In the genomic region with DNA sequence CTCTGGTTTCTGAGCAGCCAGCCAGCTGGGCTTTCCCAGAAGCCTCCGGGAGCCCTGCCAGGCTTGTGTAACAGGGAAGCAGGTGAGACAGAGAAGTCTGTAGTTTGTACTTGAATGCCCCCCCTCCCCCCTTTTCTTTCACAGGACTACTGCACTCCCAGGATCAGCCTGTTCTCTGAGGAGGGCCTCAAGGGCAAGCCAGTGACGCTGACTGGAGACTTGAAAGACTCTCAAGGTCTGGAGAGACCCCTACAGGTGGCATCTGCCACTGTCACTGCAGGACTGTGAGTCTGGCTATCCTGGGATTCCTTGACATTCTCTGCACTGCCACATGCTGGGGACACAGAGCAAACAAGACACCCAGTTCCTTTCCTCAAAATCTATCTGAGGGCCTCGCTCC, we compare ENCODE assay signal across 8 mouse cellular contexts. TPM values are rescaled to one million over a fixed set of nuclear protein-coding genes. Genes with fewer than 3 reads are reported as not detected.
DNase-seq lines count a peak whose midpoint lies in the region; ATAC-seq and TF ChIP-seq lines count a peak whose summit lies in the region.

No protein-coding gene starts in this region.

- ATAC-seq in CD4-positive, CD25-positive, alpha-beta regulatory T cell, adult 4 months, result no peak
- ATAC-seq in neural tube, embryonic 15.5 days (ENCODE audit: low FRiP score), result no peak
- ATAC-seq in forebrain, embryonic 12.5 days (ENCODE audit: low FRiP score), result peak; percentile 55; the same call in 1 of the 2 replicates
- peak; percentile 66 for ATAC-seq in kidney, embryonic 16.5 days (ENCODE audit: low FRiP score, low TSS enrichment)
- no peak for ATAC-seq in stomach, postnatal 0 days (ENCODE audit: low FRiP score, low TSS enrichment)

- peak; percentile 79 for TF ChIP-seq CTCF in stomach, postnatal 0 days (IDR thresholded peaks at IDR 0.05; ENCODE audit: low read depth)

- peak; percentile 77 for DNase-seq in CD4-positive, CD25-positive, alpha-beta regulatory T cell, adult 2 months (ENCODE audit: low read depth, low spot score)
- DNase-seq in neural tube, embryonic 10.5 days (ENCODE audit: extremely low spot score, low spot score), result peak; percentile 54
- peak; percentile 54 for DNase-seq in lung, postnatal 14 days
- DNase-seq in stomach, postnatal 0 days (ENCODE audit: low spot score), result peak; percentile 74

- H3K9ac ChIP-seq in neural tube, embryonic 15.5 days (replicated peaks), result no peak overlapping the region
- H3K9ac ChIP-seq in forebrain, embryonic 12.5 days, result no peak overlapping the region
- H3K9ac ChIP-seq in kidney, embryonic 16.5 days (replicated peaks; ENCODE audit: low read length), result no peak overlapping the region
- H3K9ac ChIP-seq in stomach, postnatal 0 days (ENCODE audit: low read length), result no peak overlapping the region

- no peak overlapping the region for H3K27ac ChIP-seq in neural tube, embryonic 15.5 days (replicated peaks)
- no peak overlapping the region for H3K27ac ChIP-seq in forebrain, embryonic 12.5 days
- H3K27ac ChIP-seq in kidney, embryonic 16.5 days (ENCODE audit: low read length), result no peak overlapping the region
- H3K27ac ChIP-seq in stomach, postnatal 0 days (replicated peaks), result no peak overlapping the region

- 21% methylated on average over 3 of the region's 3 CpGs for WGBS in neural tube, embryonic 15.5 days
- 17% methylated on average over 3 of the region's 3 CpGs for whole genome bisulfite sequencing in forebrain, embryonic 12.5 days
- WGBS in kidney, embryonic 16.5 days, result 15% methylated on average over 3 of the region's 3 CpGs
- 32% methylated on average over 3 of the region's 3 CpGs for WGBS in stomach, postnatal 0 days

- no peak overlapping the region for H3K4me3 ChIP-seq in neural tube, embryonic 15.5 days (replicated peaks)
- no peak overlapping the region for H3K4me3 ChIP-seq in forebrain, embryonic 12.5 days (replicated peaks)
- no peak overlapping the region for H3K4me3 ChIP-seq in kidney, embryonic 16.5 days (ENCODE audit: low read length)
- no peak overlapping the region for H3K4me3 ChIP-seq in stomach, postnatal 0 days (ENCODE audit: low read depth, low read length)

- no peaks in the 10 kb centered on the region for H3K9me3 ChIP-seq in neural tube, embryonic 15.5 days (replicated peaks)
- H3K9me3 ChIP-seq in forebrain, embryonic 12.5 days, result no peaks in the 10 kb centered on the region
- H3K9me3 ChIP-seq in kidney, embryonic 16.5 days (ENCODE audit: low read length), result no peaks in the 10 kb centered on the region
- H3K9me3 ChIP-seq in stomach, postnatal 0 days (ENCODE audit: control insufficient read depth, low read length), result no peaks in the 10 kb centered on the region

- H3K4me1 ChIP-seq in neural tube, embryonic 15.5 days, result peaks cover 12% of the 10 kb centered on the region
- H3K4me1 ChIP-seq in forebrain, embryonic 12.5 days, result peaks cover 14% of the 10 kb centered on the region
- H3K4me1 ChIP-seq in kidney, embryonic 16.5 days (ENCODE audit: insufficient read depth, low read length), result peaks cover 10% of the 10 kb centered on the region
- no peaks in the 10 kb centered on the region for H3K4me1 ChIP-seq in stomach, postnatal 0 days (replicated peaks; ENCODE audit: control insufficient read depth, insufficient read depth)

- H3K27me3 ChIP-seq in neural tube, embryonic 15.5 days (replicated peaks), result peaks cover 21% of the 10 kb centered on the region
- peaks cover 30% of the 10 kb centered on the region for H3K27me3 ChIP-seq in forebrain, embryonic 12.5 days
- 0 out of 2 replicates have a peak, but pooled peaks cover 7% of the 10 kb centered on the region for H3K27me3 ChIP-seq in kidney, embryonic 16.5 days (ENCODE audit: insufficient read depth, low read length)
- no peaks in the 10 kb centered on the region for H3K27me3 ChIP-seq in stomach, postnatal 0 days (ENCODE audit: control insufficient read depth, insufficient read depth, low read length)

- no peak for TF ChIP-seq EP300 in stomach, postnatal 0 days (optimal IDR thresholded peaks at IDR 0.05)

- no peak overlapping the region for H3K4me2 ChIP-seq in neural tube, embryonic 15.5 days
- H3K4me2 ChIP-seq in forebrain, embryonic 12.5 days, result no peak overlapping the region
- H3K4me2 ChIP-seq in kidney, embryonic 16.5 days (replicated peaks; ENCODE audit: low read depth, low read length), result no peak overlapping the region
- H3K4me2 ChIP-seq in stomach, postnatal 0 days (replicated peaks; ENCODE audit: low read depth), result no peak overlapping the region

- H3K36me3 ChIP-seq in neural tube, embryonic 15.5 days, result no peaks in the 10 kb centered on the region
- no peaks in the 10 kb centered on the region for H3K36me3 ChIP-seq in forebrain, embryonic 12.5 days (replicated peaks)
- no peaks in the 10 kb centered on the region for H3K36me3 ChIP-seq in kidney, embryonic 16.5 days (ENCODE audit: insufficient read depth, low read length)
- H3K36me3 ChIP-seq in stomach, postnatal 0 days (ENCODE audit: control insufficient read depth, insufficient read depth, low read length), result no peaks in the 10 kb centered on the region

RNA-seq across cellular contexts. Expression of a gene that starts 16.2 kb away (rescaled TPM):
- 1,000 to 10,000 TPM; 2,918 to 3,094 TPM for polyA plus RNA-seq in CD4-positive, CD25-positive, alpha-beta regulatory T cell, adult 4 months (2017; shearing (Covaris generic))
- 5.6 and 29.0 TPM in 2 replicates for polyA plus RNA-seq in neural tube, embryonic 15.5 days (2015; fragmentation: Nextera tagmentation; extraction: Ambion mirVana)
- polyA plus RNA-seq in forebrain, embryonic 12.5 days (2016; fragmentation: Nextera tagmentation; extraction: Ambion mirVana), result 3.8 and 3.9 TPM in 2 replicates
- 7.4 and 7.6 TPM in 2 replicates for polyA plus RNA-seq in kidney, embryonic 16.5 days (2015; fragmentation: Nextera tagmentation; extraction: Ambion mirVana)
- polyA plus RNA-seq in stomach, postnatal 0 days (2015; fragmentation: Nextera tagmentation; extraction: Ambion mirVana), result 18.0 and 20.3 TPM in 2 replicates

RNA-seq across cellular contexts. Expression of a gene that starts 18.1 kb away (rescaled TPM):
- polyA plus RNA-seq in CD4-positive, CD25-positive, alpha-beta regulatory T cell, adult 4 months (2017; shearing (Covaris generic)), result 10 to 100 TPM; 20.9 to 28.2 TPM
- 2.5 and 3.7 TPM in 2 replicates for polyA plus RNA-seq in neural tube, embryonic 15.5 days (2015; fragmentation: Nextera tagmentation; extraction: Ambion mirVana)
- polyA plus RNA-seq in forebrain, embryonic 12.5 days (2016; fragmentation: Nextera tagmentation; extraction: Ambion mirVana), result 0.62 and 0.96 TPM in 2 replicates
- 4.2 and 4.5 TPM in 2 replicates for polyA plus RNA-seq in kidney, embryonic 16.5 days (2015; fragmentation: Nextera tagmentation; extraction: Ambion mirVana)
- polyA plus RNA-seq in stomach, postnatal 0 days (2015; fragmentation: Nextera tagmentation; extraction: Ambion mirVana), result 15.6 and 21.6 TPM in 2 replicates

RNA-seq across cellular contexts. Expression of a gene that starts 23.7 kb away (rescaled TPM):
- polyA plus RNA-seq in CD4-positive, CD25-positive, alpha-beta regulatory T cell, adult 4 months (2017; shearing (Covaris generic)), result 10 to 100 TPM; 31.2 to 54.2 TPM
- 16.2 and 19.4 TPM in 2 replicates for polyA plus RNA-seq in neural tube, embryonic 15.5 days (2015; fragmentation: Nextera tagmentation; extraction: Ambion mirVana)
- polyA plus RNA-seq in forebrain, embryonic 12.5 days (2016; fragmentation: Nextera tagmentation; extraction: Ambion mirVana), result 5.8 and 7.9 TPM in 2 replicates
- 13.5 and 13.8 TPM in 2 replicates for polyA plus RNA-seq in kidney, embryonic 16.5 days (2015; fragmentation: Nextera tagmentation; extraction: Ambion mirVana)
- polyA plus RNA-seq in stomach, postnatal 0 days (2015; fragmentation: Nextera tagmentation; extraction: Ambion mirVana), result 1.3 TPM in 2 replicates

RNA-seq across cellular contexts. Expression of a gene that starts 25.1 kb away (rescaled TPM):
- 1 to 10 TPM in 1 of 2 experiments, under 1 TPM in 1; 0.85 to 1.3 TPM for polyA plus RNA-seq in CD4-positive, CD25-positive, alpha-beta regulatory T cell, adult 4 months (2017; shearing (Covaris generic))
- polyA plus RNA-seq in neural tube, embryonic 15.5 days (2015; fragmentation: Nextera tagmentation; extraction: Ambion mirVana), result not detected in 2 replicates
- polyA plus RNA-seq in forebrain, embryonic 12.5 days (2016; fragmentation: Nextera tagmentation; extraction: Ambion mirVana), result not detected in 2 replicates
- not detected in 2 replicates for polyA plus RNA-seq in kidney, embryonic 16.5 days (2015; fragmentation: Nextera tagmentation; extraction: Ambion mirVana)
- polyA plus RNA-seq in stomach, postnatal 0 days (2015; fragmentation: Nextera tagmentation; extraction: Ambion mirVana), result not detected in 2 replicates

RNA-seq across cellular contexts. Expression of a gene that starts 49.9 kb away (rescaled TPM):
- 1,000 to 10,000 TPM in 1 of 2 experiments, 100 to 1,000 TPM in 1; 977 to 1,004 TPM for polyA plus RNA-seq in CD4-positive, CD25-positive, alpha-beta regulatory T cell, adult 4 months (2017; shearing (Covaris generic))
- 436 and 479 TPM in 2 replicates for polyA plus RNA-seq in neural tube, embryonic 15.5 days (2015; fragmentation: Nextera tagmentation; extraction: Ambion mirVana)
- polyA plus RNA-seq in forebrain, embryonic 12.5 days (2016; fragmentation: Nextera tagmentation; extraction: Ambion mirVana), result 257 and 272 TPM in 2 replicates
- 389 and 435 TPM in 2 replicates for polyA plus RNA-seq in kidney, embryonic 16.5 days (2015; fragmentation: Nextera tagmentation; extraction: Ambion mirVana)
- polyA plus RNA-seq in stomach, postnatal 0 days (2015; fragmentation: Nextera tagmentation; extraction: Ambion mirVana), result 522 and 533 TPM in 2 replicates

Comparison
In these comparisons a context has a peak if more than half of its experiments do, and no peak if none do; other contexts are left out.
1. ATAC-seq: peak in forebrain, embryonic 12.5 days (single experiment) and kidney, embryonic 16.5 days (single experiment); none in CD4-positive, CD25-positive, alpha-beta regulatory T cell, adult 4 months (single experiment), neural tube, embryonic 15.5 days (single experiment) and stomach, postnatal 0 days (single experiment).
2. RNA of a gene that starts 16.2 kb away (polyA plus RNA-seq): 2,918 to 3,094 TPM in CD4-positive, CD25-positive, alpha-beta regulatory T cell, adult 4 months; 18.0 to 20.3 TPM in stomach, postnatal 0 days, 7.4 to 7.6 TPM in kidney, embryonic 16.5 days, 5.6 to 29.0 TPM in neural tube, embryonic 15.5 days and 3.8 to 3.9 TPM in forebrain, embryonic 12.5 days; every median in the first group is over 10 times any median in the second.
3. Peak in every context shown above with its lines, with median percentiles within 50 percentile points of each other: DNase-seq.